Mouse (Mus musculus) neural tube, embryonic 14.5 days (tissue): ENCODE measurements at regions not wholly inside any gene's neighbourhood (a gene's known extent, or its start where the extent isn't known, plus 50 kb on each side); places are given as distances from the start of the nearest gene placed in this dataset.

Experiments
- ATAC-seq: fragments of 200-750 bp; cut with Nextera tagmentation; 2 replicates; pipeline ENCODE4 v1.8.0; 2017; ENCODE audit warnings: low read depth, mild to moderate bottlenecking, moderate TSS enrichment, moderate library complexity
- H3K27ac ChIP-seq: fragments of 300-500 bp; sonication (generic); 2 replicates; pipeline ENCODE4 v1.5.1; 2014; ENCODE audit warnings: low read depth, mild to moderate bottlenecking, control low read depth, low read length, moderate library complexity, mixed read lengths
- H3K27me3 ChIP-seq: fragments of 300-500 bp; sonication (generic); 2 replicates; pipeline ENCODE4 v1.6.1; 2014; ENCODE audit warnings: low read length; ENCODE audit not compliant: control insufficient read depth, insufficient read depth
- H3K36me3 ChIP-seq: fragments of 300-500 bp; sonication (generic); 2 replicates; pipeline ENCODE4 v1.6.1; 2014; ENCODE audit warnings: low read length, mixed read lengths; ENCODE audit not compliant: control insufficient read depth, insufficient read depth
- H3K4me1 ChIP-seq: fragments of 300-500 bp; sonication (generic); 2 replicates; pipeline ENCODE4 v1.6.1; 2014; ENCODE audit warnings: low read length; ENCODE audit not compliant: control insufficient read depth, insufficient read depth
- H3K4me2 ChIP-seq: fragments of 300-500 bp; sonication (generic); 2 replicates; pipeline ENCODE4 v1.6.1; 2014; ENCODE audit warnings: mild to moderate bottlenecking, low read depth, low read length, control low read depth
- H3K4me3 ChIP-seq: fragments of 300-500 bp; sonication (generic); 2 replicates; pipeline ENCODE4 v1.5.1; 2014; ENCODE audit warnings: low read depth, low read length, control low read depth, mixed read lengths
- H3K9ac ChIP-seq: fragments of 300-500 bp; sonication (generic); replicated peaks from 2 replicates; pipeline ENCODE4 v1.6.1; 2014; ENCODE audit warnings: low read depth, mild to moderate bottlenecking, control low read depth, low read length, mixed read lengths
- H3K9me3 ChIP-seq: fragments of 300-500 bp; sonication (generic); 2 replicates; pipeline ENCODE4 v1.6.1; 2016; ENCODE audit warnings: low read length; ENCODE audit not compliant: control insufficient read depth
- WGBS: fragments of 180-500 bp; shearing (Covaris S2); extraction: QIAGEN DNeasy Blood & Tissue Kit; methylation state at CpG from one replicate; pipeline ENCODE4 v1.1.7; 2014; 5-methylcytosine and 5-hydroxymethylcytosine counted together

GRCm38 (mm10) chr11:37650095-37650494 is 414.3 kb upstream of the Tenm2 start:
- Histone ChIP-seq H3K4me1 (no peaks in the 10 kb centered on the region), H3K27me3 (no peaks in the 10 kb centered on the region), H3K4me3 (no peak overlapping the region), H3K36me3 (no peaks in the 10 kb centered on the region), H3K4me2 (no peak overlapping the region), H3K9ac (no peak overlapping the region), H3K27ac (no peak overlapping the region), H3K9me3 (no peaks in the 10 kb centered on the region)
- 36% methylated on average over 11 of the region's 11 CpGs for WGBS
- peak; percentile 65; the same call in 1 of the 2 replicates for ATAC-seq

GRCm38 (mm10) chr11:37623290-37623689 is 387.5 kb upstream of the Tenm2 start:
- Histone ChIP-seq H3K4me3 (no peak overlapping the region), H3K9me3 (no peaks in the 10 kb centered on the region), H3K27ac (no peak overlapping the region), H3K4me2 (no peak overlapping the region), H3K27me3 (no peaks in the 10 kb centered on the region), H3K4me1 (no peaks in the 10 kb centered on the region), H3K36me3 (no peaks in the 10 kb centered on the region), H3K9ac (no peak overlapping the region)
- peak; percentile 61 for ATAC-seq
- 60% methylated on average over 2 of the region's 2 CpGs for WGBS

GRCm38 (mm10) chr11:37600533-37600932 is 364.8 kb upstream of the Tenm2 start:
- 51% methylated on average over 1 of the region's 1 CpGs for WGBS
- H3K9me3 ChIP-seq, result no peaks in the 10 kb centered on the region
- no peaks in the 10 kb centered on the region for H3K4me1 ChIP-seq
- no peak overlapping the region for H3K4me3 ChIP-seq
- no peaks in the 10 kb centered on the region for H3K27me3 ChIP-seq
- ATAC-seq, result no peak
- H3K9ac ChIP-seq, result no peak overlapping the region
- no peak overlapping the region for H3K4me2 ChIP-seq
- no peak overlapping the region for H3K27ac ChIP-seq
- H3K36me3 ChIP-seq, result no peaks in the 10 kb centered on the region

GRCm38 (mm10) chr11:37582236-37582635 is 346.5 kb upstream of the Tenm2 start:
- H3K4me1 ChIP-seq, result no peaks in the 10 kb centered on the region
- WGBS, result 66% methylated on average over 2 of the region's 2 CpGs

DNA sequence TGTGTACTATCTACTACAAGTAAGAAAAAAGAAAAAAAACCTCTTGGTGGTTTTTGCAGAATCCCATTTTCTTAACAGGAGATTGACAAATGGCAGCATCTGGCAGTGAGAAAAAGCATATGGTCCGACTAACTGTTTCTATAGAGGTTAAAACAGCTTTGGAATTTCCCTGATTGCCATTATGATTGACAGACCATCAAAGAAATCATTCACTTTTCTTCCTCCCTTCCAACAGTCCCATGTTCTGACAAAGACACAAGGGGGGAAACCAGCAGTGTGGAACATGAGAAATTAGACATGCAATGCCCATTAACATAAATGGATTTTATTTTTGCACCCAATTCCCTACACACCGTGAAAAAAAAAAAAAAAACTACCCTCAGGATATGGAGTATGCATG is 297.9 kb upstream of the Tenm2 start:
- WGBS, result 35% methylated on average over 2 of the region's 2 CpGs
- H3K4me2 ChIP-seq, result no peak overlapping the region
- no peaks in the 10 kb centered on the region for H3K9me3 ChIP-seq
- H3K36me3 ChIP-seq, result no peaks in the 10 kb centered on the region
- no peaks in the 10 kb centered on the region for H3K4me1 ChIP-seq
- no peak for ATAC-seq
- no peaks in the 10 kb centered on the region for H3K27me3 ChIP-seq
- H3K9ac ChIP-seq, result no peak overlapping the region
- no peak overlapping the region for H3K27ac ChIP-seq
- H3K4me3 ChIP-seq, result no peak overlapping the region

More at GRCm38 (mm10) chr11:37582236-37582635, 346.5 kb upstream of the Tenm2 start:
- Histone ChIP-seq H3K27me3 (no peaks in the 10 kb centered on the region), H3K4me2 (no peak overlapping the region), H3K36me3 (no peaks in the 10 kb centered on the region), H3K27ac (no peak overlapping the region), H3K4me3 (no peak overlapping the region), H3K9me3 (no peaks in the 10 kb centered on the region), H3K9ac (no peak overlapping the region)
- no peak for ATAC-seq

- Histone ChIP-seq H3K4me1 (no peaks in the 10 kb centered on the region), H3K27me3 (no peaks in the 10 kb centered on the region), H3K9ac (no peak overlapping the region), H3K4me3 (no peak overlapping the region), H3K9me3 (no peaks in the 10 kb centered on the region), H3K36me3 (no peaks in the 10 kb centered on the region), H3K27ac (no peak overlapping the region), H3K4me2 (no peak overlapping the region)
- WGBS, result 78% methylated on average over 2 of the region's 2 CpGs
- no peak for ATAC-seq
These were observed 296.7 kb upstream of the Tenm2 start for GRCm38 (mm10) chr11:37532476-37532875.

DNA sequence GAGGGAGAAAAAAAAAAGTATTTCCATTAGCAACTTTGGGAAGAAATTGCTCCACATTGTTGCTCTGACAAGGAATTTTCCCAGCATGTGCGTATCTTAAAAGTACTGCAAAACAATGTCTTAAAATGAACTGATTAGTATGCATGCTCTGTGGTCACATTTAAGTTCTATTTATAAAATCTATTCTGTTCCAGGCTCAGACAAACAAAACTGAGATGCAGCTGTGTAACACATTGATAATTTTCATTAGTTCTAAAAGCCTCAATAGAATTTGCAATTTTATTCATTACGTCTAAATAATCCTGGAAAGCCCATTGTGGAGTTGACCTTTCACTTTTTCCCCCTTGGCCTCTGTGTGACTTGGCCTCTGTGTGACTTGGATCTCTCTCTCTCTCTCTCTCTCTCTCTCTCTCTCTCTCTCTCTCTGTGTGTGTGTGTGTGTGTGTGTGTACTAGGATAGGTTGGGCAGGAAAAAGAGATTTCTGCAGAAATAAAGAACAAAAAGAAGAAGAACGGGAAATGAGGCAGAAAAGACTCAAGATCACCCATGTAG is 262.8 kb upstream of the Tenm2 start:
- no peaks in the 10 kb centered on the region for H3K9me3 ChIP-seq
- H3K4me2 ChIP-seq, result no peak overlapping the region
- no peak overlapping the region for H3K27ac ChIP-seq
- WGBS, result 26% methylated on average over 3 of the region's 3 CpGs
- H3K4me3 ChIP-seq, result no peak overlapping the region
- H3K9ac ChIP-seq, result no peak overlapping the region
- no peak for ATAC-seq
- H3K4me1 ChIP-seq, result no peaks in the 10 kb centered on the region
- no peaks in the 10 kb centered on the region for H3K27me3 ChIP-seq
- no peaks in the 10 kb centered on the region for H3K36me3 ChIP-seq

GRCm38 (mm10) chr11:37497874-37498273 is 262.1 kb upstream of the Tenm2 start:
- Histone ChIP-seq H3K9ac (no peak overlapping the region), H3K27me3 (no peaks in the 10 kb centered on the region), H3K27ac (no peak overlapping the region), H3K9me3 (no peaks in the 10 kb centered on the region), H3K4me1 (no peaks in the 10 kb centered on the region), H3K36me3 (no peaks in the 10 kb centered on the region), H3K4me3 (no peak overlapping the region), H3K4me2 (no peak overlapping the region)
- WGBS, result 33% methylated on average over 9 of the region's 9 CpGs
- ATAC-seq, result no peak

DNA sequence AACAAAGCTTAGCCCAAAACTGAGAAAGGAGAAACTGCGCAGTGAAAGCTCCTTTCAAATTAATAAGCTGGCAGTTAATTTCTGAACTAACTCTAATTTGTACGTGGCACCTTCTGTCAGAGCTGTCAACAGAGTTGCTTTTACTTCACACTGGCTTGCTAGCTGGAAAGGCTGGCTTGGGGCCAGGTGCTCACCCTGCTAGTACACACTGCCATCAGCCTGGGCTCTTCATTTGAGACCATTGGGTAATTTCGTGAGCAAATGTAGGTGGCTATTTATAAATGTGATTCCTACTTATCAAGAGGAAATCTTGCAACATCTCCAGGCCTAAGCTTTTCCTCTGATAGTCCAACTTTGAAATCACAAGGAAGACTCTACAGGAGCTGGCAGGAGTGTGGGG is 244.5 kb upstream of the Tenm2 start:
- H3K4me2 ChIP-seq, result no peak overlapping the region
- no peaks in the 10 kb centered on the region for H3K9me3 ChIP-seq
- 79% methylated on average over 3 of the region's 3 CpGs for WGBS
- ATAC-seq, result no peak
- no peaks in the 10 kb centered on the region for H3K36me3 ChIP-seq
- H3K4me1 ChIP-seq, result no peaks in the 10 kb centered on the region
- no peak overlapping the region for H3K9ac ChIP-seq
- H3K27me3 ChIP-seq, result no peaks in the 10 kb centered on the region
- no peak overlapping the region for H3K27ac ChIP-seq
- H3K4me3 ChIP-seq, result no peak overlapping the region
